Comparison of ENCODE assay signal across 10 mouse cellular contexts in the genomic region with DNA sequence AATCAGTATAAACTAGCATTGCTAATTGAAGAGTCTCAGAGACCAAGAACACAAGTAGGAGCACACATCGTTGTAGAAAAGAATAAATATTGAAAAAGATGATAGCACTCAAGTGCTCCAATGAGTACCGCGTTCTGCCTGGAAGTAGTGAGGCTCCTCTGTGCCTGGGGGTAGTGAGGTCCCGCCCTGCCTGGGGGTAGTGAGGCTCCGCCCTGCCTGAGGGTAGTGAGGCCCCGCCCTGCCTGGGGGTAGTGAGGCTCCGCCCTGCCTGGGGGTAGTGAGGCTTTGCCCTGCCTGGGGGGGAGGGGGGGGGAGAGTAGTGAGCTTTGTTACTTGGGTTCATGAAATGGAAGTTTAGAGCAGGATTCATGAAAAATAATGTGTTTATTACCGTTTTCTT. TPM values are rescaled to one million over a fixed set of nuclear protein-coding genes. Genes with fewer than 3 reads are reported as not detected.
DNase-seq lines count a peak whose midpoint lies in the region; ATAC-seq lines count a peak whose summit lies in the region.
"Had no signal": no experiment of that assay in that cellular context is flagged by ENCODE, and none has a peak within 500 bp of the region (broad histone marks: within the 10 kb centered on the region; RNA-seq: fewer than 3 reads in every experiment).

No protein-coding gene starts in this region.

- peaks cover 72% of the 10 kb centered on the region for H3K36me3 ChIP-seq in liver, embryonic 15.5 days (replicated peaks)
- H3K36me3 ChIP-seq in hindbrain, embryonic 14.5 days (replicated peaks; ENCODE audit: control insufficient read depth, insufficient read depth): peaks cover 8% of the 10 kb centered on the region; the same call in 1 of the 2 replicates

- peaks cover 16% of the 10 kb centered on the region for H3K4me1 ChIP-seq in liver, embryonic 15.5 days (replicated peaks)
- H3K4me1 ChIP-seq in hindbrain, embryonic 14.5 days (replicated peaks; ENCODE audit: control insufficient read depth, insufficient read depth, low read length): no peaks in the 10 kb centered on the region
- H3K4me1 ChIP-seq: lung, embryonic 15.5 days had no signal

- intact Hi-C loops in left cerebral cortex, postnatal 4 days (cut with DNase I): no loop called here

- ATAC-seq in liver, embryonic 15.5 days (ENCODE audit: insufficient read depth): peak; percentile 89
- ATAC-seq in hindbrain, embryonic 14.5 days (ENCODE audit: low FRiP score): no peak

- H3K27me3 ChIP-seq in liver, embryonic 15.5 days: no peaks in the 10 kb centered on the region
- H3K27me3 ChIP-seq in hindbrain, embryonic 14.5 days (ENCODE audit: control insufficient read depth, insufficient read depth, low read length): no peaks in the 10 kb centered on the region
- H3K27me3 ChIP-seq: lung, embryonic 15.5 days had no signal

- DNase-seq in left cerebral cortex, postnatal 4 days: peak; percentile 3
- DNase-seq in left cerebral cortex, adult 18-20 months (ENCODE audit: low spot score in 2 of 2): no peak
- DNase-seq in adrenal gland, postnatal 25 days: peak; percentile 15
- peak; percentile 79 to 80 for DNase-seq in thymus, postnatal 10 days (ENCODE audit: low spot score in 2 of 2)
- DNase-seq in hindbrain, embryonic 14.5 days (ENCODE audit: low spot score): no peak
- no peak for DNase-seq in frontal cortex, postnatal 10 days (ENCODE audit: low spot score in 2 of 2)
- no peak for DNase-seq in layer of hippocampus, postnatal 25 days (ENCODE audit: extremely low spot score in 1 of 2, low spot score in 1 of 2)

- H3K9ac ChIP-seq in liver, embryonic 15.5 days: no peak overlapping the region
- H3K9ac ChIP-seq in hindbrain, embryonic 14.5 days: no peak overlapping the region
- H3K9ac ChIP-seq: lung, embryonic 15.5 days had no signal

- H3K9me3 ChIP-seq in liver, embryonic 15.5 days (replicated peaks): no peaks in the 10 kb centered on the region
- no peaks in the 10 kb centered on the region for H3K9me3 ChIP-seq in hindbrain, embryonic 14.5 days (ENCODE audit: control insufficient read depth, low read length)
- H3K9me3 ChIP-seq: hindbrain, embryonic 10.5 days; lung, embryonic 15.5 days had no signal

- H3K27ac ChIP-seq in liver, embryonic 15.5 days (replicated peaks): no peak overlapping the region
- no peak overlapping the region for H3K27ac ChIP-seq in hindbrain, embryonic 14.5 days
- H3K27ac ChIP-seq: hindbrain, embryonic 10.5 days; lung, embryonic 15.5 days had no signal

- WGBS in liver, embryonic 15.5 days (ENCODE audit: insufficient replicate concordance): 44% methylated on average over 8 of the region's 8 CpGs
- 92% methylated on average over 8 of the region's 8 CpGs for WGBS in hindbrain, embryonic 14.5 days

- H3K4me2 ChIP-seq in liver, embryonic 15.5 days: no peak overlapping the region
- no peak overlapping the region for H3K4me2 ChIP-seq in hindbrain, embryonic 14.5 days (replicated peaks)
- H3K4me2 ChIP-seq: lung, embryonic 15.5 days had no signal

- no peak overlapping the region for H3K4me3 ChIP-seq in liver, embryonic 15.5 days (replicated peaks)
- no peak overlapping the region for H3K4me3 ChIP-seq in hindbrain, embryonic 14.5 days (replicated peaks; ENCODE audit: low read length)
- H3K4me3 ChIP-seq: hindbrain, embryonic 10.5 days; lung, embryonic 15.5 days had no signal

RNA-seq across cellular contexts. Expression of a gene that starts 46.7 kb away (rescaled TPM):
- total RNA-seq in left cerebral cortex, postnatal 4 days (2021): 10 to 100 TPM; 20.3 to 23.5 TPM
- 10 to 100 TPM; 35.1 to 35.6 TPM for total RNA-seq in left cerebral cortex, adult 18-20 months (2021)
- 51.3 and 57.6 TPM in 2 replicates for total RNA-seq in adrenal gland, postnatal 25 days (2021)
- polyA plus RNA-seq in liver, embryonic 15.5 days (2015; fragmentation: Nextera tagmentation; extraction: Ambion mirVana): 39.5 and 41.4 TPM in 2 replicates
- 14.3 and 16.1 TPM in 2 replicates for polyA plus RNA-seq in hindbrain, embryonic 14.5 days (2014; fragmentation: Nextera tagmentation; extraction: Ambion mirVana)
- total RNA-seq in layer of hippocampus, postnatal 25 days (2021): 10 to 100 TPM; 34.0 to 34.6 TPM

Comparison
In these comparisons a context has a peak if more than half of its experiments do, and no peak if none do; other contexts are left out.
1. DNase-seq: peak in left cerebral cortex, postnatal 4 days (single experiment), adrenal gland, postnatal 25 days (single experiment) and thymus, postnatal 10 days (2 of 2); none in left cerebral cortex, adult 18-20 months (0 of 2), hindbrain, embryonic 14.5 days (single experiment), frontal cortex, postnatal 10 days (0 of 2) and layer of hippocampus, postnatal 25 days (0 of 2).